Mouse (Mus musculus): ENCODE results near the gene Ocel1. TPM values are rescaled to one million over a fixed set of nuclear protein-coding genes. Genes with fewer than 3 reads are reported as not detected.

The Ocel1 gene
- polyA plus RNA-seq, 1 experiment from 2014 or later: 4.0 TPM

- peaks cover 11% of the 10 kb centered on the region; the same call in 1 of the 2 replicates for H3K9me3 ChIP-seq
- no peaks in the 10 kb centered on the region for H3K36me3 ChIP-seq (replicated peaks)
- no peak overlapping the region for H3K27ac ChIP-seq
- no peaks in the 10 kb centered on the region for H3K27me3 ChIP-seq (ENCODE audit: poor library complexity, severe bottlenecking)
- no peak for DNase-seq (ENCODE audit: extremely low spot score, low spot score)
- no peak overlapping the region for H3K4me3 ChIP-seq
- 0 out of 2 replicates have a peak, but pooled peaks cover 3% of the 10 kb centered on the region for H3K4me1 ChIP-seq
Observed at GRCm38 (mm10) chr8:71422121-71422520, 51.0 kb downstream of the Ocel1 start.

Other genes starting within 250 kb of the Ocel1 start
- gene Myo9b, start 98.6 kb upstream of the Ocel1 start, polyA plus RNA-seq (2016; fragmentation: Nextera tagmentation; extraction: Ambion mirVana): 26.0 and 28.0 TPM in 2 replicates
- 61.3 and 65.8 TPM in 2 replicates for gene Haus8, start 98.4 kb upstream of the Ocel1 start, polyA plus RNA-seq (2016; fragmentation: Nextera tagmentation; extraction: Ambion mirVana)
- gene Use1, start 4.5 kb upstream of the Ocel1 start, polyA plus RNA-seq (2016; fragmentation: Nextera tagmentation; extraction: Ambion mirVana): 81.4 and 82.7 TPM in 2 replicates
- gene Nr2f6, start 10.7 kb downstream of the Ocel1 start, polyA plus RNA-seq (2016; fragmentation: Nextera tagmentation; extraction: Ambion mirVana): 47.8 and 49.0 TPM in 2 replicates
- gene Ushbp1, start 24.5 kb downstream of the Ocel1 start, polyA plus RNA-seq (2016; fragmentation: Nextera tagmentation; extraction: Ambion mirVana): 5.8 and 5.9 TPM in 2 replicates
- gene Babam1, start 25.6 kb downstream of the Ocel1 start, polyA plus RNA-seq (2016; fragmentation: Nextera tagmentation; extraction: Ambion mirVana): 106 and 108 TPM in 2 replicates
- 47.3 and 51.2 TPM in 2 replicates for gene Ankle1, start 34.7 kb downstream of the Ocel1 start, polyA plus RNA-seq (2016; fragmentation: Nextera tagmentation; extraction: Ambion mirVana)
- 67.6 and 68.2 TPM in 2 replicates for gene Abhd8, start 92.4 kb downstream of the Ocel1 start, polyA plus RNA-seq (2016; fragmentation: Nextera tagmentation; extraction: Ambion mirVana)
- 218 and 226 TPM in 2 replicates for gene Mrpl34, start 93.7 kb downstream of the Ocel1 start, polyA plus RNA-seq (2016; fragmentation: Nextera tagmentation; extraction: Ambion mirVana)
- 116 and 122 TPM in 2 replicates for gene Dda1, start 97.9 kb downstream of the Ocel1 start, polyA plus RNA-seq (2016; fragmentation: Nextera tagmentation; extraction: Ambion mirVana)
- gene Ano8, start 114.7 kb downstream of the Ocel1 start, polyA plus RNA-seq (2016; fragmentation: Nextera tagmentation; extraction: Ambion mirVana): 1.8 TPM in 2 replicates
- gene Gtpbp3, start 116.8 kb downstream of the Ocel1 start, polyA plus RNA-seq (2016; fragmentation: Nextera tagmentation; extraction: Ambion mirVana): 21.3 and 22.3 TPM in 2 replicates
- gene Plvap, start 140.5 kb downstream of the Ocel1 start, polyA plus RNA-seq (2016; fragmentation: Nextera tagmentation; extraction: Ambion mirVana): 43.3 and 47.5 TPM in 2 replicates
- gene Ccdc194, start 154.4 kb downstream of the Ocel1 start, polyA plus RNA-seq (2016; fragmentation: Nextera tagmentation; extraction: Ambion mirVana): 0.47 TPM in 1 of 2 replicates, not detected in the other
- 6.7 and 7.4 TPM in 2 replicates for gene Bst2, start 166.2 kb downstream of the Ocel1 start, polyA plus RNA-seq (2016; fragmentation: Nextera tagmentation; extraction: Ambion mirVana)
- gene Mvb12a, start 171.6 kb downstream of the Ocel1 start, polyA plus RNA-seq (2016; fragmentation: Nextera tagmentation; extraction: Ambion mirVana): 65.9 and 66.0 TPM in 2 replicates
- 0.17 and 0.28 TPM in 2 replicates for gene Tmem221, start 187.6 kb downstream of the Ocel1 start, polyA plus RNA-seq (2016; fragmentation: Nextera tagmentation; extraction: Ambion mirVana)
- 0.09 TPM in 1 of 2 replicates, not detected in the other for gene Nxnl1, start 195.3 kb downstream of the Ocel1 start, polyA plus RNA-seq (2016; fragmentation: Nextera tagmentation; extraction: Ambion mirVana)
- 20.2 and 21.9 TPM in 2 replicates for gene Slc27a1, start 197.6 kb downstream of the Ocel1 start, polyA plus RNA-seq (2016; fragmentation: Nextera tagmentation; extraction: Ambion mirVana)
- gene Pgls, start 220.9 kb downstream of the Ocel1 start, polyA plus RNA-seq (2016; fragmentation: Nextera tagmentation; extraction: Ambion mirVana): 262 and 266 TPM in 2 replicates
- 4.1 and 5.1 TPM in 2 replicates for gene Fam129c, start 226.3 kb downstream of the Ocel1 start, polyA plus RNA-seq (2016; fragmentation: Nextera tagmentation; extraction: Ambion mirVana)
- 44.2 and 47.4 TPM in 2 replicates for gene Colgalt1, start 239.7 kb downstream of the Ocel1 start, polyA plus RNA-seq (2016; fragmentation: Nextera tagmentation; extraction: Ambion mirVana)